Mouse (Mus musculus): ENCODE results near the gene Gbf1. TPM values are rescaled to one million over a fixed set of nuclear protein-coding genes. Genes with fewer than 3 reads are reported as not detected.

Gbf1 gene
- 74.4 and 83.3 TPM in 2 replicates for polyA plus RNA-seq (2012; rRNA removed)

GRCm38 (mm10) chr19:46152127-46152803 lies at the start of gene Gbf1:
Gene Gbf1, plus strand, starts transcription at chr19:46152509.

DNA sequence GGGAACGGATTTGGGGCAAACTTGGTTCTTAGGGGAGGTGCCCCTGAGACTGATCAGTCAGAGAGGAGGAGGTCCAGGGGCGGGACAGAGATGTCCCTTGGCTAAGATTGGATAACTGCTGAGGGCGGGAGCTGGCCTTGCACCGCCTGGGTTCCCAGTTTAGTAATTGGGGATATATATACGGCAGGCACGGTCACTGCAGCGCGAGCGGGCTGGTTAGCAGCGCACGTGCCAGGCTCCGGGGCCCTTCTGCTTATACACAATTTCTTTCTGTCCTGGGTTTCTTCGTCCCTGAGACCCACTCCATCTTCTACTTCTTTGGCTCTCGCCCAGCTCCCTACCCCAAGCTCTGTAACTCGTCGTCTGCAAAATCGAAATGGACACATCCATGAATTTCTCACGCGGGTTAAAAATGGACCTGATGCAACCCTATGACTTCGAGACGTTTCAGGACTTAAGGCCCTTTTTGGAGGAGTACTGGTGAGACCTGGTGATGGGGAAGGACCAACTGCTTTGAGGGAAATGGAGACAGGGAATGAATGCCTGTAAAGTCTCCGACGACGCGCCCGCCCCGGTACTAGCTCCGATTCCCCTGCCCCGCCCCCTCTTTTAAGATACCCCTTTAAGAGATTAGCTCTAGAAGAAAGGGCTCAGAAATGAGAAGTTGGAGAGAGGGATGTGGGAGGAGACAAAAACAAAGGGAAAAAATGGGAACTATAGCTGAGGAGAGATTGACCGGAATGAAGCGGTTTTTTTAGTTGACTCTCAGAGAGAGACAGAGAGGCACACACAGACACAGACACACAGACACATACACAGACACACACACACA lies 20.4 kb upstream of the Gbf1 start, which contains the start of gene Elovl3:
TSS of gene Elovl3 (plus strand) at position 204 of the 832 bp plus-strand sequence.

DNA sequence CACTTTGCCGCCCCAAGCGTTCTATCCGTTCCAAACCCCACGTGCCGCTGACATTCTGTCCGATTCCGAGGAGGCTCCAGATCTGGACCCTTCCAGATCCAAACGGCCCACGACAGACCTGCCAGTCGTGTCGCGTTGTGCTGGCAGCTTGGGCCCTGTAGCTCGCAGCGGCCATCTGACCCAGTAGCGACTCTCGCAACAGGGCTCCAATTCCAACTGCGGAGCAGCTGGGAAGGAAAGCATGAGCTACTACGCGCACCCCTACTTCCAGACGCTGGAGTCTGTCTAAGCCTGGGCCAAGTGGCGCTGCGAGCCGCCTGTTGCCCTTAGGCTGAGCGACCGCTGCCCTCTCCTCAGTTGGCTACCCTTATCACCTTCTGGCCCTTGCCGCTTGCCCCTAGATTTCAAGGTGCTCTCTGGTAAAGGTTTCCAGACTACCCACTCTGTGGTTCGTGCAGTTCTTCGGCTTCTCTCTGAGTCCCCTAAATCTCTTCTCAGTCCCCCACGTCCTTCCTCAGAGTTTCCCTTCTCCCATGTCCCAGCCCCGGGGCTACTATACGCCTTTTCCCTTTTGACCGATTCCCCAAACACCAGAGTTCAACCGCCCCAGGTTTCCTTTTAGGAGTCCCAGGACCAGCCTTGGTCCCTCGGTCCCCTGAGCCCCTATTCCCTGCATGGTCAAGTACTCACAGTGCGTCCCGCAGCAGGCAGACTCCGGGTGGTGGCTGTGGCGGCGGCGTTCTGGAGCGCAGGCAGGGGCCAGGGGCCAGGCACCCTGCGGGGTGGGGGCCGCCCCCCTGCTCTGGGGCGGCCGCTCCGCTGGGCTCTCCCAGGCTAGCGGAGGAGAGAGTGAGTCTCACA lies 4.6 kb upstream of the Gbf1 start, which contains the start of gene Pitx3:
TSS of gene Pitx3 (minus strand) at position 816 of the 861 bp plus-strand sequence.

DNA sequence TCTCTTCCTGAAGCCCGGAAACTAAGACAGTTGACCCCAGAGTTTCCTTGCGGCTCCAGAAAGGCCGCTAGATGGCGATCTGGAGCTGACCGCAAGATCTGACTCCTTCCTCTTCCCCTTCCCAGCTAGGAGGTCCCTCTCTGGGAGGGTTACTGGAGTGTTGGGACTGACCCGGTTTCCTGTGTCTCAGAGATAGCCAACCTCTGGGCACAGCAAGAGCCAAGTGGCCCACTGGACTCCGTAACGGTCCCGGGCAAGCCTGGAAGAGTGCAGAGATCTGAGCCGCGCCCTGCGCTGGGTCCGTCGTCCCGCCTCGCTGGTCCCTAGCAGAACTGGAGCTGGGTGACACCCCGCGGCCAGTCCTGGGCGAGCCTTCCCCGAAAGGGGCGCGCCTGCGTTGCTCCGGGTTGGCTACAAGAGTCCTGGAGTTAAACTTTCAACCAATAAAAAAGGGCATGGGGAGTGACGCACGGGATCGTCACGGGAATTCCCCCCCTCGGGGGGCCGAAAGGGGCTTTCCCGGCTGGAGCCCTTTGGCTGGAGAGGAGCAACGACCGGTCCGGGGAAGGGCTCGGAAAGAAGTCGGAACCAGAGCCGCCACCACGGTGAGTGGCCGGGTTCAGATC lies 152.0 kb downstream of the Gbf1 start, which contains the start of gene Nfkb2:
TSS of gene Nfkb2 (plus strand) at position 105 of the 626 bp plus-strand sequence.

GRCm38 (mm10) chr19:46326756-46327305 lies 174.5 kb downstream of the Gbf1 start, which contains the start of gene Psd:
Gene Psd, minus strand, starts transcription at chr19:46327156.

DNA sequence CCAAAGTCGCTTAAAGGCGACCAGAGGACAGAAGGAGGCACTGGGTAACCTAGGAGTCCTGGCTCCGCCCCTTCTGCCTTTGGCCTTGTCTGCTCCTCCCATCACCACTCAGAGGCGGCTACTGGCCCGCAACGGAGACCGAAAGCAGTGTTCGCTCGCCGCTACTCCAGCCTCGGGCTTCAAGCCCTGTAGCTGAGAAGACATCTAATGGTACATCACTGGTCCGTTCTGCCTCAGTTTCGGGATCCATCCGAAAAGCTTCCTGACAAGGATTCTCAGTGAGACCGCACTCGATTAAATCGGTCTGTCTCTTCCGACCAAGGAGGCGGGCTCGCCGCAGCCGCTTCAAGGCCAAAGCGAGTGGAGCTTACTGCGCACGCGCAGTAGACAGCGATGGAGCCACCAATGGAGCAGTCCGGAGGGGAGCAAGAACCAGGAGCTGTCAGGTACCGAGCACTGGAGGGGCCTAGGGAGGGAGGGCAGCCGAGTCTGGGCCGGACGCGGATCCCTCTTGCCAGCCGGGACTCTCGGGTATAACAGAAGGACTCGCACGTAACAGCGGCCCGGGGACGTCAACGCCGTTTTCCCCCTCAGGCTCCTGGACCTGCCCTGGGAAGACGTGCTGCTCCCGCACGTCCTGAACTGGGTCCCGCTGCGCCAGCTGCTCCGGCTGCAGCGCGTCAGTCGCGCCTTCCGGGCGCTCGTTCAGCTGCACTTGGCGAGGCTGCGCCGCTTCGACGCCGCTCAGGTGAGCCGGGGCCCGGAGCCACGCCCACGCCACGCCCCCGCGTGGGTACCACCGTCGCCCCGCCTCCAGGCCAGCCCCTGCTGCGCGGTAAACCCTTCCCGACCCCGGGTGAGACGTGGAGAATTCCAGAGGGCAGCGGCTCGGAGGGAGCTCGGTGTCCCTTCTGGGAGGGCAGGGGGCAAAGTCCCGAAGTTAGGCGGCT lies 176.0 kb downstream of the Gbf1 start, which contains the start of gene Fbxl15:
TSS of gene Fbxl15 (plus strand) at position 104 of the 950 bp plus-strand sequence.

Other genes starting within 250 kb of the Gbf1 start
- 18.4 and 19.2 TPM in 2 replicates for gene Armh3, start 154.0 kb upstream of the Gbf1 start, polyA plus RNA-seq (2012; rRNA removed)
- gene Hps6, start 149.0 kb upstream of the Gbf1 start, polyA plus RNA-seq (2012; rRNA removed) = 1.5 and 2.1 TPM in 2 replicates
- gene Pprc1, start 107.6 kb upstream of the Gbf1 start, polyA plus RNA-seq (2012; rRNA removed) = 28.8 and 34.4 TPM in 2 replicates
- 437 and 513 TPM in 2 replicates for gene Ldb1, start 107.3 kb upstream of the Gbf1 start, polyA plus RNA-seq (2012; rRNA removed)
- gene Nolc1, start 76.6 kb upstream of the Gbf1 start, polyA plus RNA-seq (2012; rRNA removed) = 63.6 and 64.1 TPM in 2 replicates
- gene Elovl3, start 20.6 kb upstream of the Gbf1 start, polyA plus RNA-seq (2012; rRNA removed) = not detected in 2 replicates
- 1.5 and 3.9 TPM in 2 replicates for gene Pitx3, start 4.2 kb upstream of the Gbf1 start, polyA plus RNA-seq (2012; rRNA removed)
- gene Nfkb2, start 151.8 kb downstream of the Gbf1 start, polyA plus RNA-seq (2012; rRNA removed) = 5.0 and 9.9 TPM in 2 replicates
- 214 and 221 TPM in 2 replicates for gene Psd, start 174.6 kb downstream of the Gbf1 start, polyA plus RNA-seq (2012; rRNA removed)
- 29.5 and 29.6 TPM in 2 replicates for gene Fbxl15, start 175.7 kb downstream of the Gbf1 start, polyA plus RNA-seq (2012; rRNA removed)
- gene Cuedc2, start 186.2 kb downstream of the Gbf1 start, polyA plus RNA-seq (2012; rRNA removed) = 216 and 218 TPM in 2 replicates
- 10.6 and 11.1 TPM in 2 replicates for gene Mfsd13a, start 188.6 kb downstream of the Gbf1 start, polyA plus RNA-seq (2012; rRNA removed)
- 1.9 TPM in 2 replicates for gene 2310034G01Rik, start 197.8 kb downstream of the Gbf1 start, polyA plus RNA-seq (2012; rRNA removed)
- 193 and 203 TPM in 2 replicates for gene Actr1a, start 243.2 kb downstream of the Gbf1 start, polyA plus RNA-seq (2012; rRNA removed)
- gene Sufu, start 244.4 kb downstream of the Gbf1 start, polyA plus RNA-seq (2012; rRNA removed) = 22.4 and 23.7 TPM in 2 replicates

Measured in central nervous system, embryonic 14 days (tissue).